Mouse (Mus musculus) neural tube, embryonic 15.5 days (tissue): ENCODE measurements around the gene Uncx. TPM values are rescaled to one million over a fixed set of nuclear protein-coding genes. Genes with fewer than 3 reads are reported as not detected.
"Not testable (repeated sequence)": the region's sequence is repeated elsewhere in the genome, so short reads cannot be mapped to it uniquely, and the experiment has no call there.

Experiments
- ATAC-seq: fragments of 200-750 bp; cut with Nextera tagmentation; 2 replicates; pipeline ENCODE4 v1.8.0; 2017; ENCODE audit warnings: mild to moderate bottlenecking, moderate TSS enrichment, moderate library complexity; ENCODE audit not compliant: low FRiP score
- H3K27ac ChIP-seq: fragments of 300-500 bp; sonication (generic); replicated peaks from 2 replicates; pipeline ENCODE4 v1.5.1; 2015; ENCODE audit warnings: mild to moderate bottlenecking, inconsistent platforms
- H3K27me3 ChIP-seq: fragments of 300-500 bp; sonication (generic); replicated peaks from 2 replicates; pipeline ENCODE4 v1.6.1; 2015; ENCODE audit warnings: inconsistent platforms
- H3K36me3 ChIP-seq: fragments of 300-500 bp; sonication (generic); 2 replicates; pipeline ENCODE4 v1.6.1; 2015; ENCODE audit warnings: inconsistent platforms
- H3K4me1 ChIP-seq: fragments of 300-500 bp; sonication (generic); 2 replicates; pipeline ENCODE4 v1.6.1; 2015; ENCODE audit warnings: inconsistent platforms
- H3K4me2 ChIP-seq: fragments of 300-500 bp; sonication (generic); 2 replicates; pipeline ENCODE4 v1.6.1; 2015; ENCODE audit warnings: inconsistent platforms, mild to moderate bottlenecking, moderate library complexity
- H3K4me3 ChIP-seq: fragments of 300-500 bp; sonication (generic); replicated peaks from 2 replicates; pipeline ENCODE4 v1.5.1; 2015; ENCODE audit warnings: mild to moderate bottlenecking, inconsistent platforms
- H3K9ac ChIP-seq: fragments of 300-500 bp; sonication (generic); replicated peaks from 2 replicates; pipeline ENCODE4 v1.6.1; 2015; ENCODE audit warnings: mild to moderate bottlenecking, inconsistent platforms
- H3K9me3 ChIP-seq: fragments of 300-500 bp; sonication (generic); replicated peaks from 2 replicates; pipeline ENCODE4 v1.6.1; 2016; ENCODE audit warnings: inconsistent platforms
- WGBS: fragments of 180-500 bp; shearing (Covaris S2); methylation state at CpG from one replicate; pipeline ENCODE4 v1.1.7; 2015; ENCODE audit warnings: mixed read lengths; 5-methylcytosine and 5-hydroxymethylcytosine counted together
- polyA plus RNA-seq: library from polyadenylated mRNA; unstranded; fragments of >200 nt; fragmentation: Nextera tagmentation; extraction: Ambion mirVana; gene quantifications from 2 replicates; pipeline ENCODE4 v1.2.1, GENCODE M21; 2015

The Uncx gene
- polyA plus RNA-seq, 1 experiment from 2014 or later: 35.3 TPM

DNA sequence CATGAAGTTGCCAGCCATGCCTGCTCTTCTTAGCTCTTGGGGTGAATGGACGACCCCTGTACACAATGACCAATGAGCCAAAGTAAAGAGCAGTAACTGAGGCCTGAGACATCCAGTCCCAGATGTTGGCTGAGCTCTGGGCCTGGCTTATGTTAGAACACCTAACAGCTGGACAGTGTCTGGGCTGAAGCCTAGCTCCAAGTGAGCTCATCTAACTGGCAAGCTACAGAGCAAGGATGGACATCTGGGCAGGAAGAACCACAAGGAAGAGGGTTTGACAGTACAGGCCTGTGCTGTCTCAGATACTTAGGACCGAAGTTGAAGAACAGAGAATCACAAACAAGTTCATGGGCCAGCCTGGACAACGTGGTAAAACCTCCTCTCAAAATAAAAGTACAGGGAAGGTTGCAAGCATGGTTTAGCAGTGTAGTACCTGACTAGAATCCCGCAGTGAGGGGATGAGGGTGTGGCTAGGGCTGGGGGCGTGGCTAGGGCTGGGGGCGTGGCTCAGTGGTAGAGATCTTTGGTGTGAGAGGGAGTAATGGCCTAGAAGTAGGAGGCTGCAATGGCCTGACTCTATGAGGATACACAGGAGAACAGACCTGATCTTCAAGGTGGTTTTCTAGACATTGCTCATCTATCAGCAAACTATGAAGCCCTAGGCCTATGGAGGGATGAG is 47.5 kb downstream of the Uncx start:
- WGBS: 44% methylated on average over 6 of the region's 6 CpGs
- H3K4me2 ChIP-seq, H3K9ac ChIP-seq, H3K36me3 ChIP-seq, H3K4me3 ChIP-seq, H3K9me3 ChIP-seq, ATAC-seq, H3K27ac ChIP-seq: not testable (repeated sequence)
- peaks cover 24% of the 10 kb centered on the region for H3K27me3 ChIP-seq
- peaks cover 18% of the 10 kb centered on the region for H3K4me1 ChIP-seq

DNA sequence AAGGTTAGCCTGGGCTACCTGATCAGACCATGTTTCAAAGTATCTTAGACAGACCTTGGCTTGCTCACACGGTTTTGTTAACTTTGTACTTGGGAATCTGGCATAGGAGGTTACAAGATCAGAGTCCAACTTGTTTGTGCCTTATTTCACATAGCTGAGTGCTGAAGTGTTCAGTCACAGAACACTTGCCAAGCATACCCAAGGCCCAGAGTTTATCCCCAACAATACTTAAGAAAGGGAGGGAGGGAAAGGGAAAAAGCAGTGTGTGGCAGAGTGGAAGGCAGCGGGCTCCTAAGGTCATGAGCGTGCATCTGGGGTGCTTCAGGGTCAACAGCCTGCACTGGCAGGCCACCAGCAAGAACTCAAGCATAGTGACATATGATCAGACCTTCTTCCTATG is 48.7 kb downstream of the Uncx start:
- Histone ChIP-seq H3K36me3 (no peaks in the 10 kb centered on the region), H3K27me3 (peaks cover 24% of the 10 kb centered on the region), H3K9me3 (no peaks in the 10 kb centered on the region), H3K9ac (no peak overlapping the region), H3K4me1 (peaks cover 17% of the 10 kb centered on the region), H3K4me3 (no peak overlapping the region), H3K4me2 (no peak overlapping the region), H3K27ac (no peak overlapping the region)
- ATAC-seq: no peak
- 88% methylated on average over 3 of the region's 3 CpGs for WGBS

GRCm38 (mm10) chr5:139592850-139593249 is 49.6 kb downstream of the Uncx start:
- H3K36me3 ChIP-seq: no peaks in the 10 kb centered on the region
- ATAC-seq: no peak
- peaks cover 17% of the 10 kb centered on the region for H3K4me1 ChIP-seq
- peaks cover 28% of the 10 kb centered on the region for H3K27me3 ChIP-seq
- 59% methylated on average over 3 of the region's 3 CpGs for WGBS
- H3K4me2 ChIP-seq: no peak overlapping the region
- H3K9ac ChIP-seq: no peak overlapping the region
- no peaks in the 10 kb centered on the region for H3K9me3 ChIP-seq
- H3K27ac ChIP-seq: no peak overlapping the region
- H3K4me3 ChIP-seq: no peak overlapping the region

GRCm38 (mm10) chr5:139593746-139594145 is 50.5 kb downstream of the Uncx start:
- no peak overlapping the region for H3K9ac ChIP-seq
- WGBS: 9% methylated on average over 21 of the region's 21 CpGs
- no peak for ATAC-seq
- no peak overlapping the region for H3K4me3 ChIP-seq
- H3K27ac ChIP-seq: no peak overlapping the region
- H3K9me3 ChIP-seq: no peaks in the 10 kb centered on the region
- peaks cover 35% of the 10 kb centered on the region for H3K27me3 ChIP-seq
- H3K4me1 ChIP-seq: peaks cover 22% of the 10 kb centered on the region
- H3K4me2 ChIP-seq: 0 out of 2 replicates have a peak overlapping the region, but pooled peaks have one; percentile 11
- no peaks in the 10 kb centered on the region for H3K36me3 ChIP-seq

- Histone ChIP-seq H3K9ac (no peak overlapping the region), H3K36me3 (no peaks in the 10 kb centered on the region), H3K4me2 (no peak overlapping the region), H3K27ac (no peak overlapping the region), H3K4me3 (no peak overlapping the region), H3K27me3 (peaks cover 40% of the 10 kb centered on the region), H3K4me1 (peaks cover 34% of the 10 kb centered on the region), H3K9me3 (no peaks in the 10 kb centered on the region)
- ATAC-seq: no peak
- WGBS: 53% methylated on average over 14 of the region's 14 CpGs
Observed at GRCm38 (mm10) chr5:139595001-139595400, 51.7 kb downstream of the Uncx start.

Other genes starting within 250 kb of the Uncx start
- 86.2 and 132 TPM in 2 replicates for gene Adap1, start 217.9 kb upstream of the Uncx start, polyA plus RNA-seq
- gene Cox19, start 192.1 kb upstream of the Uncx start, polyA plus RNA-seq: 105 and 107 TPM in 2 replicates
- gene Cyp2w1, start 190.9 kb upstream of the Uncx start, polyA plus RNA-seq: 2.1 TPM in 1 of 2 replicates, not detected in the other
- gene Gpr146, start 165.8 kb upstream of the Uncx start, polyA plus RNA-seq: 2.6 and 3.0 TPM in 2 replicates
- gene C130050O18Rik, start 138.2 kb upstream of the Uncx start, polyA plus RNA-seq: 0.47 and 0.64 TPM in 2 replicates
- 7.8 and 9.6 TPM in 2 replicates for gene Gper1, start 120.3 kb upstream of the Uncx start, polyA plus RNA-seq
- gene 3110082I17Rik, start 83.0 kb upstream of the Uncx start, polyA plus RNA-seq: 15.7 and 22.7 TPM in 2 replicates
- 22.9 and 23.2 TPM in 2 replicates for gene Zfand2a, start 58.9 kb upstream of the Uncx start, polyA plus RNA-seq
- 8.4 and 8.5 TPM in 2 replicates for gene Micall2, start 192.8 kb downstream of the Uncx start, polyA plus RNA-seq
- 25.6 and 29.0 TPM in 2 replicates for gene Ints1, start 232.2 kb downstream of the Uncx start, polyA plus RNA-seq
- 10.8 and 14.2 TPM in 2 replicates for gene Mafk, start 248.0 kb downstream of the Uncx start, polyA plus RNA-seq